Mouse (Mus musculus) small intestine, adult 2 months (tissue): ENCODE results near the gene Coro1c. TPM values are rescaled to one million over a fixed set of nuclear protein-coding genes. Genes with fewer than 3 reads are reported as not detected.

Experiments used
- H3K27ac ChIP-seq: fragments of 200-500 bp; 2 replicates; pipeline ENCODE4 v1.5.1; 2012; ENCODE audit warnings: low read depth, low read length, control low read depth, inconsistent platforms; ENCODE audit not compliant: insufficient read depth
- H3K27me3 ChIP-seq: fragments of 200-500 bp; 2 replicates; pipeline ENCODE4 v1.6.1; 2012; ENCODE audit warnings: mild to moderate bottlenecking, moderate library complexity, low read length, inconsistent platforms; ENCODE audit not compliant: control insufficient read depth, insufficient read depth
- H3K36me3 ChIP-seq: fragments of 200-500 bp; 2 replicates; pipeline ENCODE4 v1.6.1; 2012; ENCODE audit warnings: mild to moderate bottlenecking, low read length, control low read depth, inconsistent platforms; ENCODE audit not compliant: control insufficient read depth, insufficient read depth
- H3K4me1 ChIP-seq: fragments of 200-500 bp; 2 replicates; pipeline ENCODE4 v1.6.1; 2012; ENCODE audit warnings: low read length, inconsistent platforms, mixed read lengths; ENCODE audit not compliant: control insufficient read depth, insufficient read depth, insufficient read length
- H3K4me3 ChIP-seq: fragments of 200-500 bp; 2 replicates; pipeline ENCODE4 v1.5.1; 2012; ENCODE audit warnings: low read depth, mild to moderate bottlenecking, control low read depth, inconsistent platforms, low read length, moderate library complexity
- CTCF ChIP-seq: fragments of 200-500 bp; IDR thresholded peaks from 2 replicates; pipeline ENCODE4 v1.5.1; 2012; ENCODE audit warnings: low read depth, mild to moderate bottlenecking, control low read depth, inconsistent platforms, low read length, moderate library complexity, mixed read lengths; ENCODE audit not compliant: insufficient replicate concordance, insufficient read length; ENCODE audit errors: extremely low read depth
- POLR2A ChIP-seq: fragments of 200-500 bp; IDR thresholded peaks from 2 replicates; pipeline ENCODE4 v1.6.1; 2012; ENCODE audit warnings: low read depth, mild to moderate bottlenecking, control low read depth, inconsistent platforms, low read length, moderate library complexity
- WGBS: fragments of 180-500 bp; shearing (Covaris S2); methylation state at CpG from one replicate; pipeline ENCODE4 v1.1.7; 2018; 5-methylcytosine and 5-hydroxymethylcytosine counted together
- polyA plus RNA-seq: library from polyadenylated mRNA; depleted of rRNA; stranded (reverse); fragments of >200 nt; gene quantifications from 2 replicates; pipeline ENCODE4 v1.2.3, GENCODE M21; 2012

Gene Coro1c
- polyA plus RNA-seq, 1 experiment, result 144 TPM

- TF ChIP-seq POLR2A (no peak), CTCF (no peak)
- H3K36me3 ChIP-seq, result peaks cover 12% of the 10 kb centered on the region
- H3K27ac ChIP-seq, result peak overlapping the region; percentile 77
- 82% methylated on average over 19 of the region's 19 CpGs for WGBS
- no peak overlapping the region for H3K4me3 ChIP-seq
- H3K4me1 ChIP-seq, result peaks cover 66% of the 10 kb centered on the region
- H3K27me3 ChIP-seq, result no peaks in the 10 kb centered on the region
Measured at GRCm38 (mm10) chr5:113874063-113875024, 34.2 kb downstream of the Coro1c start.

GRCm38 (mm10) chr5:113872936-113873912, 35.3 kb downstream of the Coro1c start:
- WGBS, result 33% methylated on average over 15 of the region's 15 CpGs
- no peak for TF ChIP-seq CTCF
- Histone ChIP-seq H3K4me1 (peaks cover 70% of the 10 kb centered on the region), H3K27ac (peak overlapping the region; percentile 77), H3K36me3 (peaks cover 12% of the 10 kb centered on the region), H3K4me3 (0 out of 2 replicates have a peak overlapping the region, but pooled peaks have one; percentile 9), H3K27me3 (no peaks in the 10 kb centered on the region)

- H3K4me1 ChIP-seq, result peaks cover 61% of the 10 kb centered on the region
- no peak overlapping the region for H3K4me3 ChIP-seq
- TF ChIP-seq POLR2A (no peak), CTCF (no peak)
- 84% methylated on average over 7 of the region's 7 CpGs for WGBS
- H3K27me3 ChIP-seq, result no peaks in the 10 kb centered on the region
- H3K36me3 ChIP-seq, result peaks cover 11% of the 10 kb centered on the region
- H3K27ac ChIP-seq, result peak overlapping the region; percentile 77
Measured at GRCm38 (mm10) chr5:113871903-113872548, 36.5 kb downstream of the Coro1c start.

GRCm38 (mm10) chr5:113870393-113871040, 38.0 kb downstream of the Coro1c start:
- Histone ChIP-seq H3K4me1 (peaks cover 54% of the 10 kb centered on the region), H3K36me3 (peaks cover 7% of the 10 kb centered on the region), H3K4me3 (no peak overlapping the region), H3K27ac (no peak overlapping the region), H3K27me3 (no peaks in the 10 kb centered on the region)
- TF ChIP-seq CTCF, result no peak
- 64% methylated on average over 21 of the region's 21 CpGs for WGBS

GRCm38 (mm10) chr5:113869132-113869531, 39.4 kb downstream of the Coro1c start:
- Histone ChIP-seq H3K4me1 (peaks cover 44% of the 10 kb centered on the region), H3K27me3 (no peaks in the 10 kb centered on the region), H3K36me3 (peaks cover 15% of the 10 kb centered on the region), H3K27ac (no peak overlapping the region), H3K4me3 (no peak overlapping the region)
- TF ChIP-seq POLR2A, result no peak
- no peak for TF ChIP-seq CTCF
- WGBS, result 14% methylated on average over 11 of the region's 11 CpGs

GRCm38 (mm10) chr5:113864992-113865391, 43.6 kb downstream of the Coro1c start:
- Histone ChIP-seq H3K27me3 (no peaks in the 10 kb centered on the region), H3K4me3 (no peak overlapping the region), H3K36me3 (peaks cover 34% of the 10 kb centered on the region), H3K4me1 (peaks cover 16% of the 10 kb centered on the region), H3K27ac (no peak overlapping the region)
- 78% methylated on average over 6 of the region's 6 CpGs for WGBS
- TF ChIP-seq POLR2A (no peak), CTCF (no peak)
